Mouse (Mus musculus) fibroblast of lung, adult 2 months (primary cell): ENCODE measurements around the gene Zglp1.

ENCODE experiments used
- DNase-seq: peaks from one replicate; pipeline ENCODE4 v3.0.0-alpha.2; 2011; ENCODE audit warnings: low read depth

Gene Zglp1

GRCm38 (mm10) chr9:21026849-21027248 is 40.0 kb downstream of the Zglp1 start:
- DNase-seq, result no peak

GRCm38 (mm10) chr9:21025258-21025810 is 41.6 kb downstream of the Zglp1 start:
- no peak for DNase-seq

GRCm38 (mm10) chr9:21022726-21023125 is 44.2 kb downstream of the Zglp1 start:
- DNase-seq, result no peak

GRCm38 (mm10) chr9:21022288-21022687 is 44.6 kb downstream of the Zglp1 start:
- DNase-seq, result no peak

- no peak for DNase-seq
Observed at GRCm38 (mm10) chr9:21021363-21021762, 45.5 kb downstream of the Zglp1 start.

GRCm38 (mm10) chr9:21018600-21018999 is 48.3 kb downstream of the Zglp1 start:
- no peak for DNase-seq

- no peak for DNase-seq
Observed at GRCm38 (mm10) chr9:21017177-21017575, 49.7 kb downstream of the Zglp1 start.

GRCm38 (mm10) chr9:21016331-21017176 is 50.3 kb downstream of the Zglp1 start:
- DNase-seq, result no peak

GRCm38 (mm10) chr9:21015571-21016130 is 51.2 kb downstream of the Zglp1 start, which contains the start of gene Icam1:
Icam1 (plus strand) TSS chr9:21015985.
- no peak for DNase-seq

- DNase-seq, result no peak
Observed at GRCm38 (mm10) chr9:21014691-21015570, 52.0 kb downstream of the Zglp1 start.
